Mouse (Mus musculus): ENCODE results near the gene Ttyh1. TPM values are rescaled to one million over a fixed set of nuclear protein-coding genes. Genes with fewer than 3 reads are reported as not detected.
"Not testable (repeated sequence)": the region's sequence is repeated elsewhere in the genome, so short reads cannot be mapped to it uniquely, and the experiment has no call there.

Gene Ttyh1
- polyA plus RNA-seq, 1 experiment from 2014 or later, result 4.3 TPM

DNA sequence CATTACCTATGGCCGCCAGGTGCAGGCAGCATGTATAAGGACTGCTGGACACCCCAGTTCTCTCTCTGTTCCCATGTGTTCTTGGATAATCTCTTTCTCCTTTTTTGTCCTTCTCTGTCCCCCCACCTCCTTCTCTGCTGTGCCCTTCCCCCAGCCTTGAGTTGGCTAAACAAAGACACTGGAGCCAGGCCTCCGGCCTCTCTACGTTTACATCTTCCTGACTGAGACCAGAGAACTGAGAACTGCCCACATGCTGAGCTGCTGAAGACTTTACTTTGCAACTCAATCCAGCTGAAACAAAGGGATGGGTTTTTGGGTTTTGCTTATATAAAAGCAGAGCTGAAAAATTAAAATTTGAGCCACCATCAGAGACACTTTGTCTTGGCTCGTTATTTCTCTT, 35.8 kb downstream of the Ttyh1 start:
- no peaks in the 10 kb centered on the region; the same call in 1 of the 2 replicates for H3K4me1 ChIP-seq (replicated peaks; ENCODE audit: control insufficient read depth, insufficient read depth)
- no peak overlapping the region for H3K4me3 ChIP-seq (ENCODE audit: low read depth, low read length)
- H3K27me3 ChIP-seq (ENCODE audit: control insufficient read depth, insufficient read depth, low read length), result no peaks in the 10 kb centered on the region
- H3K36me3 ChIP-seq (ENCODE audit: control insufficient read depth, insufficient read depth, low read length), result no peaks in the 10 kb centered on the region
- no peak overlapping the region for H3K4me2 ChIP-seq (replicated peaks; ENCODE audit: low read depth)
- no peak for ATAC-seq (ENCODE audit: low FRiP score, low TSS enrichment)
- no peak for DNase-seq (ENCODE audit: low spot score)
- TF ChIP-seq EP300 (optimal IDR thresholded peaks at IDR 0.05) (no peak), CTCF (IDR thresholded peaks at IDR 0.05; ENCODE audit: low read depth) (no peak)
- 51% methylated on average over 4 of the region's 4 CpGs for WGBS
- H3K9ac ChIP-seq (ENCODE audit: low read length), result no peak overlapping the region
- no peaks in the 10 kb centered on the region for H3K9me3 ChIP-seq (ENCODE audit: control insufficient read depth, low read length)
- no peak overlapping the region for H3K27ac ChIP-seq (replicated peaks)

DNA sequence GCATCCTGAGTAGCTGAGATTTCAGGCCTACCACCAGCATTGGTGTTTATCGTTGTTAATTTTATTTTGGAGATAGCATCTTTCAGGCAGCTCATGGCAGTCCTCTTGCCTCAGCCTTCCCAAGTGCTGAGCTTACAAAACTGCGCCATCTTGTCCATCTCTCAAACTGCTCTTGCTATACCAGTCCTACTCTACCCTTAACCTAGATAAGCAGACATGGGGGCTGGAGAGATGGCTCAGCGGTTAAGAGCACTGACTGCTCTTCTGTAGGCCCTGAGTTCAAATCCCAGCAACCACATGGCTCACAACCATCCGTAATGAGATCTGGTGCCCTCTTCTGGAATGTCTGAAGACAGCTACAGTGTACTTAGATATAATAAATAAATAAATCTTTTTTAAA, 42.4 kb downstream of the Ttyh1 start:
- H3K4me3 ChIP-seq (ENCODE audit: low read depth, low read length); H3K36me3 ChIP-seq (ENCODE audit: control insufficient read depth, insufficient read depth, low read length); H3K27me3 ChIP-seq (ENCODE audit: control insufficient read depth, insufficient read depth, low read length); H3K4me1 ChIP-seq (replicated peaks; ENCODE audit: control insufficient read depth, insufficient read depth); H3K4me2 ChIP-seq (replicated peaks; ENCODE audit: low read depth); ATAC-seq (ENCODE audit: low FRiP score, low TSS enrichment); H3K9ac ChIP-seq (ENCODE audit: low read length); DNase-seq (ENCODE audit: low spot score); H3K27ac ChIP-seq (replicated peaks); H3K9me3 ChIP-seq (ENCODE audit: control insufficient read depth, low read length): not testable (repeated sequence)
- WGBS, result 93% methylated on average over 4 of the region's 4 CpGs
- peak; percentile 25; the same call in 1 of the 2 replicates for TF ChIP-seq CTCF (IDR thresholded peaks at IDR 0.05; ENCODE audit: low read depth)

DNA sequence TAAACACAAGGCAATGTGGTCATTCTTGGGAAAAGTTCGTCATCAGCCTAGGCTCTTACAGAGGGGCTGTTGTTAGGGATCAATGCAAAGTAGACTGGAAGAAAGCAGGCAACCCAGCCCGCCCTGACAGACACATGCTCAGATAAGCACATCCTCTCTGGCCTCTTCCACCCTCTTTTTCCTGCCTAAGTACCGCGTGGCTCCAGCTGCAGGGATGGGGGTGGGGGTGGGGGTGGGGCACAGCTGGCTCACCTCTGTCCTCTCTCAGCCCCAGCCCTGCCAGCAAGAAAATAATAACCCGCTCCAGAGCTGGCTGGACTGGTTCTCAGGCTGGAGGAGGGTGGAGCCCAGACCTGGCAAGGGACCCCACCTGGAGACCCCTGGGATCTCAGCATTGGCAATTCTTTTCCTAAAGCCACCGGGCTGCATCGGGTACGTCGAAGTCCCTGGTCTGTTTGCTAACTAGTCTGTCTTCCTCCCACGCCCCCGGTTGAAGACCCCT, 44.4 kb downstream of the Ttyh1 start:
- Histone ChIP-seq H3K36me3 (ENCODE audit: control insufficient read depth, insufficient read depth, low read length) (no peaks in the 10 kb centered on the region), H3K4me3 (ENCODE audit: low read depth, low read length) (peak overlapping the region; percentile 69), H3K4me1 (replicated peaks; ENCODE audit: control insufficient read depth, insufficient read depth) (0 out of 2 replicates have a peak, but pooled peaks cover 2% of the 10 kb centered on the region), H3K27ac (replicated peaks) (peak overlapping the region; percentile 92), H3K9ac (ENCODE audit: low read length) (peak overlapping the region; percentile 69), H3K4me2 (replicated peaks; ENCODE audit: low read depth) (peak overlapping the region; percentile 71), H3K9me3 (ENCODE audit: control insufficient read depth, low read length) (no peaks in the 10 kb centered on the region), H3K27me3 (ENCODE audit: control insufficient read depth, insufficient read depth, low read length) (no peaks in the 10 kb centered on the region)
- under 1% methylated on average over 9 of the region's 11 CpGs for WGBS
- DNase-seq (ENCODE audit: low spot score) (peak; percentile 84), ATAC-seq (ENCODE audit: low FRiP score, low TSS enrichment) (peak; percentile 88)
- TF ChIP-seq EP300 (optimal IDR thresholded peaks at IDR 0.05), result no peak
- TF ChIP-seq CTCF (IDR thresholded peaks at IDR 0.05; ENCODE audit: low read depth), result no peak

DNA sequence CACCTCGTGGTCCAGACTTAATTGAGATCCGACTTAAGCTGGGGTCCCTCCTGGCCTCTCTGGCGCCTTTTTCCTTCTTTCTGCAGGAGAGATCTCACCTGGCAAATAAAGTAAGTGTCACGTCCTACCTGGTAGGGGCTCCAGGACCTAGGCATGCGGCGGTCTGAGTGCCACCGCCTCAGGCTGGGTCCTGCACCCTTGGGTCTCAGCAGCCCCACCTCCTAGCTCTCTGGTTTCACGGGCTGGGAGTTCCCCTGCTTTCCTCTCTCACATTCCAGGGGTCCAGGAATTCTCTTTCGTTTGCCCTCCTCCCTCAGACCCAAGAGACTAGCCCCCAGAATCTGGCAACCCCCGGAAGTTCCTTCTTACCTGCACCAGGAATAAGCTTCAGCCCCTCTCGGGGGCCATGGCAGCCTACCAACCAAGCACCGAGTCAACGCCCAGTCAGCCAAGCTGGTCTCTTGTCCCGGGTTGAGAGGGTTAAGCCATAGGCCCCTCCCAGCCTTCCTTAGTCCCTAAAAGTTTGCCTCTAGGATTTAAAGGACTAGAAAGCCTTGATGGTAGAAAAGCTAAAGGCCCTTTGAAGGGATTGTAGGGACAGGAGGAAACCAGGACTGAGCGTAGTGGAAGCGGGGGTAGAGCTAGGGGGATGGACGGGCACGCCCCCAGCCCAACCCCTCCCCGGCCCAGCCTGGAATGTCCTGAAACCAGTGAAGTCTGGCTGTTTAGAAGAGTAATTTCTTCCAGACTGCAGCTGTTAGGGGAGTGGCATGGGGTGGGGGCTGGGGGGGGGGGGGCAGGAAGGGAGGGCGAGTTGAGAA, 45.1 kb downstream of the Ttyh1 start, which contains the start of gene Cdc42ep5:
Cdc42ep5 (minus strand) TSS at position 771 of the 821 bp plus-strand sequence.
- peak; percentile 87 for ATAC-seq (ENCODE audit: low FRiP score, low TSS enrichment)

DNA sequence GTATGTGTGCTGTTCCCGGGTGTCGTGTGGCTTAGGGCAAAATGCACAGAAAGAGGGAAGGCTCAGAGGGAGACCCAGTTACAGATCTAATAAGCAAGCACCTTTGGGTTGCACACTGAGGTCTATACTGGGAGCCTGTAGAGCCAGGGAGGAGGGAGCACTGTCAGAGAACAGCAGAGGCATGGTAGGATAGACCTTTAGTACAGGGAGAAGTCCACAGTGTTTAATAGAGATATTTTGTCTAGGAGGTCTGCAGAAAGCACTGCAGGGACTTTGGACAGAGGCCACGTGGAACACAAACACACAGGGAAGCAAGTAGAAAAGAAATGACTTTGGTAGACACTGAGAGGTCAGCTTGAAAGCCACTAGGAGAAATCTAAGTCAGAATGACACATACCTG, 46.1 kb downstream of the Ttyh1 start:
- H3K4me1 ChIP-seq (replicated peaks; ENCODE audit: control insufficient read depth, insufficient read depth), result 0 out of 2 replicates have a peak, but pooled peaks cover 2% of the 10 kb centered on the region
- DNase-seq (ENCODE audit: low spot score), result peak; percentile 36
- peak overlapping the region; percentile 92 for H3K27ac ChIP-seq (replicated peaks)
- no peak for TF ChIP-seq CTCF (IDR thresholded peaks at IDR 0.05; ENCODE audit: low read depth)
- no peak for TF ChIP-seq EP300 (optimal IDR thresholded peaks at IDR 0.05)
- H3K4me3 ChIP-seq (ENCODE audit: low read depth, low read length), result peak overlapping the region; percentile 69; the same call in 1 of the 2 replicates
- no peak for ATAC-seq (ENCODE audit: low FRiP score, low TSS enrichment)
- H3K27me3 ChIP-seq (ENCODE audit: control insufficient read depth, insufficient read depth, low read length), result no peaks in the 10 kb centered on the region
- 5% methylated on average over 3 of the region's 3 CpGs for WGBS
- H3K4me2 ChIP-seq (replicated peaks; ENCODE audit: low read depth), result peak overlapping the region; percentile 71
- H3K36me3 ChIP-seq (ENCODE audit: control insufficient read depth, insufficient read depth, low read length), result no peaks in the 10 kb centered on the region
- H3K9ac ChIP-seq (ENCODE audit: low read length), result peak overlapping the region; percentile 50
- no peaks in the 10 kb centered on the region for H3K9me3 ChIP-seq (ENCODE audit: control insufficient read depth, low read length)

More for the DNA sequence above, 45.1 kb downstream of the Ttyh1 start, which contains the start of gene Cdc42ep5:
- Histone ChIP-seq H3K9ac (ENCODE audit: low read length) (peak within 1 kb of the TSS; percentile 69), H3K27me3 (ENCODE audit: control insufficient read depth, insufficient read depth, low read length) (no peaks in the 10 kb centered on the region), H3K4me2 (replicated peaks; ENCODE audit: low read depth) (peak within 1 kb of the TSS; percentile 71), H3K36me3 (ENCODE audit: control insufficient read depth, insufficient read depth, low read length) (no peaks in the 10 kb centered on the region), H3K4me1 (replicated peaks; ENCODE audit: control insufficient read depth, insufficient read depth) (0 out of 2 replicates have a peak, but pooled peaks cover 2% of the 10 kb centered on the region), H3K27ac (replicated peaks) (peak within 1 kb of the TSS; percentile 92), H3K4me3 (ENCODE audit: low read depth, low read length) (peak within 1 kb of the TSS; percentile 69), H3K9me3 (ENCODE audit: control insufficient read depth, low read length) (no peaks in the 10 kb centered on the region)
- peak; percentile 83 for DNase-seq (ENCODE audit: low spot score)
- TF ChIP-seq CTCF (IDR thresholded peaks at IDR 0.05; ENCODE audit: low read depth), result no peak
- TF ChIP-seq EP300 (optimal IDR thresholded peaks at IDR 0.05), result no peak
- 1% methylated on average over 19 of the region's 20 CpGs for WGBS

DNA sequence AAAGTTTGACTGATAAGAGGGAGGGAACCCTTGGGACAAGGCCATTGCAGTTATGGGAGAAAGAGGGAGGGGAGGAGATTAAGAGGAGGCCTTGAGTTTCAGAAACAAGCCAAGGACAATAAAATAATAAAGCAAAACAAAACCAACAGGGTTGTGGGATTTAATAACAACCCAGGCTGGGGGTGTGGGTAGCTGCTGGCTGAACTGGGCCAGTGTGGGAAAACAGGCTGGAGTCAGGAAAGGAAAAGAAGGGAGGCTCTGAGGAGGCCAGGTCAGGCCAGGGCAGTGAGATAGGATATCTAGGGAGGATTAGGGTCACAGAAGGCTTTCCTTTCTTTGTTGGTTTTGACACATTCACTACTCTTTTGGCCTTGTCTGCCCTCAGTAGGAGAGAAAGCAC, 47.9 kb downstream of the Ttyh1 start:
- ATAC-seq (ENCODE audit: low FRiP score, low TSS enrichment) (no peak), DNase-seq (ENCODE audit: low spot score) (no peak)
- Histone ChIP-seq H3K4me3 (ENCODE audit: low read depth, low read length) (no peak overlapping the region), H3K4me2 (replicated peaks; ENCODE audit: low read depth) (no peak overlapping the region), H3K36me3 (ENCODE audit: control insufficient read depth, insufficient read depth, low read length) (no peaks in the 10 kb centered on the region), H3K27me3 (ENCODE audit: control insufficient read depth, insufficient read depth, low read length) (no peaks in the 10 kb centered on the region), H3K9me3 (ENCODE audit: control insufficient read depth, low read length) (no peaks in the 10 kb centered on the region), H3K4me1 (replicated peaks; ENCODE audit: control insufficient read depth, insufficient read depth) (0 out of 2 replicates have a peak, but pooled peaks cover 2% of the 10 kb centered on the region), H3K9ac (ENCODE audit: low read length) (no peak overlapping the region), H3K27ac (replicated peaks) (peak overlapping the region; percentile 45)
- no peak for TF ChIP-seq CTCF (IDR thresholded peaks at IDR 0.05; ENCODE audit: low read depth)
- no peak for TF ChIP-seq EP300 (optimal IDR thresholded peaks at IDR 0.05)

All from stomach, postnatal 0 days (tissue).